22 mouse cellular contexts compared by ENCODE assay signal in genomic region chr14:118878346-118878910, GRCm38 (mm10). TPM values are rescaled to one million over a fixed set of nuclear protein-coding genes. Genes with fewer than 3 reads are reported as not detected.
"Had no signal": no experiment of that assay in that cellular context is flagged by ENCODE, and none has a peak within 500 bp of the region (broad histone marks: within the 10 kb centered on the region; RNA-seq: fewer than 3 reads in every experiment).

No protein-coding gene starts in this region.

- DNase-seq: gastrocnemius, adult 2 months; gastrocnemius, postnatal 10 days; gastrocnemius, postnatal 25 days; heart, adult 2 months; heart, postnatal 10 days; heart, postnatal 36 days; kidney, adult 18-20 months; kidney, adult 8-10 months; kidney, postnatal 14 days; kidney, postnatal 36 days; layer of hippocampus, adult 9-11 months; layer of hippocampus, postnatal 36 days; left cerebral cortex, postnatal 4 days; liver; liver, embryonic 13.5 days; liver, postnatal 0 days had no signal

- H3K36me3 ChIP-seq: liver, embryonic 15.5 days had no signal

- H3K27ac ChIP-seq: gastrocnemius, adult 2 months; heart, adult 2 months; hindbrain, embryonic 14.5 days; intestine, embryonic 15.5 days; limb, embryonic 12.5 days; liver, embryonic 13.5 days; liver, embryonic 15.5 days had no signal

- H3K4me3 ChIP-seq: gastrocnemius, adult 2 months; heart, adult 2 months; heart, embryonic 12.5 days; intestine, embryonic 15.5 days; limb, embryonic 12.5 days; liver, embryonic 13.5 days; liver, embryonic 15.5 days had no signal

- H3K9me3 ChIP-seq: heart, embryonic 12.5 days; intestine, embryonic 15.5 days; limb, embryonic 12.5 days; liver, embryonic 13.5 days; liver, embryonic 15.5 days had no signal

- H3K27me3 ChIP-seq: heart, embryonic 12.5 days; intestine, embryonic 15.5 days; limb, embryonic 12.5 days; liver, embryonic 13.5 days; liver, embryonic 15.5 days had no signal

- H3K4me1 ChIP-seq: intestine, embryonic 15.5 days had no signal

RNA-seq across cellular contexts. Expression of gene Dzip1, which starts 46.8 kb away (rescaled TPM):
- total RNA-seq: granulocyte monocyte progenitor cell, adult 5-6 weeks had no signal
